Comparison of ENCODE assay signal across 9 mouse cellular contexts in genomic region chr8:123331301-123331700, GRCm38 (mm10). TPM values are rescaled to one million over a fixed set of nuclear protein-coding genes. Genes with fewer than 3 reads are reported as not detected.
DNase-seq lines count a peak whose midpoint lies in the region; ATAC-seq lines count a peak whose summit lies in the region.
"Had no signal": no experiment of that assay in that cellular context is flagged by ENCODE, and none has a peak within 500 bp of the region (broad histone marks: within the 10 kb centered on the region; RNA-seq: fewer than 3 reads in every experiment).

No protein-coding gene starts in this region.

- H3K27me3 ChIP-seq in hindbrain, embryonic 15.5 days: no peaks in the 10 kb centered on the region
- 0 out of 2 replicates have a peak, but pooled peaks cover 12% of the 10 kb centered on the region for H3K27me3 ChIP-seq in stomach, embryonic 15.5 days (replicated peaks)

- peak overlapping the region; percentile 88; the same call in 1 of the 2 replicates for H3K9ac ChIP-seq in hindbrain, embryonic 15.5 days
- H3K9ac ChIP-seq in stomach, embryonic 15.5 days: no peak overlapping the region

- peak overlapping the region; percentile 72 for H3K4me2 ChIP-seq in hindbrain, embryonic 15.5 days
- no peak overlapping the region for H3K4me2 ChIP-seq in stomach, embryonic 15.5 days

- no peaks in the 10 kb centered on the region for H3K36me3 ChIP-seq in hindbrain, embryonic 15.5 days
- no peaks in the 10 kb centered on the region for H3K36me3 ChIP-seq in stomach, embryonic 15.5 days

- peak overlapping the region; percentile 94 for H3K27ac ChIP-seq in hindbrain, embryonic 15.5 days (replicated peaks)
- peak overlapping the region; percentile 21; the same call in 1 of the 2 replicates for H3K27ac ChIP-seq in stomach, embryonic 15.5 days

- H3K4me3 ChIP-seq in hindbrain, embryonic 15.5 days: peak overlapping the region; percentile 91
- no peak overlapping the region for H3K4me3 ChIP-seq in stomach, embryonic 15.5 days (replicated peaks)

- WGBS in hindbrain, embryonic 15.5 days: 82% methylated on average over 2 of the region's 2 CpGs
- WGBS in stomach, embryonic 15.5 days: 71% methylated on average over 2 of the region's 2 CpGs

- H3K9me3 ChIP-seq in hindbrain, embryonic 15.5 days: no peaks in the 10 kb centered on the region
- H3K9me3 ChIP-seq in stomach, embryonic 15.5 days: no peaks in the 10 kb centered on the region

- peak; percentile 22 for DNase-seq in lung, postnatal 36 days
- no peak for DNase-seq in lung, postnatal 14 days
- peak; percentile 89 for DNase-seq in NIH3T3 (ENCODE audit: low read depth)
- DNase-seq in kidney, adult 18-20 months: no peak
- no peak for DNase-seq in thymus, adult 18-20 months
- DNase-seq: adrenal gland, postnatal 36 days; cerebellum, adult 2 months had no signal

- H3K4me1 ChIP-seq in hindbrain, embryonic 15.5 days (replicated peaks): peaks cover 35% of the 10 kb centered on the region
- peaks cover 11% of the 10 kb centered on the region; the same call in 1 of the 2 replicates for H3K4me1 ChIP-seq in stomach, embryonic 15.5 days

- no peak for ATAC-seq in hindbrain, embryonic 15.5 days (ENCODE audit: low FRiP score, low read depth)
- ATAC-seq in stomach, embryonic 15.5 days (ENCODE audit: insufficient read depth, low FRiP score, low read depth): no peak

RNA-seq across cellular contexts. Expression of gene Spire2, which starts 1.2 kb away (rescaled TPM):
- polyA plus RNA-seq in hindbrain, embryonic 15.5 days (2015; fragmentation: Nextera tagmentation; extraction: Ambion mirVana): 38.3 and 39.5 TPM in 2 replicates
- polyA plus RNA-seq in stomach, embryonic 15.5 days (2015; fragmentation: Nextera tagmentation; extraction: Ambion mirVana): 5.4 and 5.9 TPM in 2 replicates

RNA-seq across cellular contexts. Expression of gene Fanca, which starts 12.9 kb away (rescaled TPM):
- 6.9 and 10.6 TPM in 2 replicates for polyA plus RNA-seq in hindbrain, embryonic 15.5 days (2015; fragmentation: Nextera tagmentation; extraction: Ambion mirVana)
- 20.9 and 22.8 TPM in 2 replicates for polyA plus RNA-seq in stomach, embryonic 15.5 days (2015; fragmentation: Nextera tagmentation; extraction: Ambion mirVana)

RNA-seq across cellular contexts. Expression of gene Tcf25, which starts 42.3 kb away (rescaled TPM):
- polyA plus RNA-seq in hindbrain, embryonic 15.5 days (2015; fragmentation: Nextera tagmentation; extraction: Ambion mirVana): 332 and 377 TPM in 2 replicates
- polyA plus RNA-seq in stomach, embryonic 15.5 days (2015; fragmentation: Nextera tagmentation; extraction: Ambion mirVana): 159 and 182 TPM in 2 replicates

Comparison
In these comparisons a context has a peak if more than half of its experiments do, and no peak if none do; other contexts are left out.
1. DNase-seq: peak in lung, postnatal 36 days (single experiment) and NIH3T3 (single experiment); none in lung, postnatal 14 days (single experiment), kidney, adult 18-20 months (single experiment) and thymus, adult 18-20 months (0 of 2).